Comparison of ENCODE assay signal across 12 mouse cellular contexts in genomic region chr6:137570718-137571131, GRCm38 (mm10).
A peak's percentile ranks its signal among the peaks of the same experiment; 100 is the strongest.
DNase-seq lines count a peak whose midpoint lies in the region; ATAC-seq and TF ChIP-seq lines count a peak whose summit lies in the region.
"Had no signal": no experiment of that assay in that cellular context is flagged by ENCODE, and none has a peak within 500 bp of the region (broad histone marks: within the 10 kb centered on the region; RNA-seq: fewer than 3 reads in every experiment).

No protein-coding gene starts in this region.

- no peak for TF ChIP-seq CTCF in gastrocnemius, adult 2 months (IDR thresholded peaks at IDR 0.05)

- H3K4me3 ChIP-seq in gastrocnemius, adult 2 months, result 0 out of 2 replicates have a peak overlapping the region, but pooled peaks have one; percentile 26
- H3K4me3 ChIP-seq: embryonic facial prominence, embryonic 12.5 days; forebrain, embryonic 15.5 days had no signal

- peak; percentile 85 for ATAC-seq in megakaryocyte, adult 5-6 weeks (ENCODE audit: poor library complexity, severe bottlenecking)
- ATAC-seq: forebrain, embryonic 15.5 days; inflammation-experienced regulatory T-cells, adult 6 months had no signal

- no peak for DNase-seq in gastrocnemius, adult 2 months
- no peak for DNase-seq in gastrocnemius, postnatal 14 days
- peak; percentile 30 for DNase-seq in ZHBTc4 (ENCODE audit: low read depth, low spot score)
- peak; percentile 84 to 85 for DNase-seq in kidney, adult 8-10 months
- DNase-seq in layer of hippocampus, postnatal 36 days, result no peak
- no peak for DNase-seq in adrenal gland, postnatal 25 days
- no peak for DNase-seq in adrenal gland, postnatal 4 days (ENCODE audit: low spot score in 2 of 2)
- DNase-seq: left cerebral cortex, postnatal 4 days had no signal

- intact Hi-C loops in gastrocnemius, adult 2 months (cut with DNase I), result no loop called here
- intact Hi-C loops in gastrocnemius, postnatal 14 days (cut with DNase I; ENCODE audit: low total_unique reads), result no loop called here

- no peak overlapping the region for H3K27ac ChIP-seq in gastrocnemius, adult 2 months
- H3K27ac ChIP-seq: embryonic facial prominence, embryonic 12.5 days; forebrain, embryonic 15.5 days had no signal

Comparison
In these comparisons a context has a peak if more than half of its experiments do, and no peak if none do; other contexts are left out.
1. DNase-seq: peak in ZHBTc4 (single experiment) and kidney, adult 8-10 months (2 of 2); none in gastrocnemius, adult 2 months (single experiment), gastrocnemius, postnatal 14 days (single experiment), layer of hippocampus, postnatal 36 days (0 of 2), adrenal gland, postnatal 25 days (single experiment) and adrenal gland, postnatal 4 days (0 of 2).